Mouse (Mus musculus) liver, embryonic 11.5 days (tissue): ENCODE measurements around the gene Mrpl41. TPM values are rescaled to one million over a fixed set of nuclear protein-coding genes. Genes with fewer than 3 reads are reported as not detected.
"Not testable (repeated sequence)": the region's sequence is repeated elsewhere in the genome, so short reads cannot be mapped to it uniquely, and the experiment has no call there.

ENCODE experiments used
- ATAC-seq: fragments of 200-750 bp; cut with Nextera tagmentation; replicated peaks from 2 replicates; pipeline ENCODE4 v1.8.0; 2017; ENCODE audit warnings: moderate number of reproducible peaks, mild to moderate bottlenecking, moderate TSS enrichment, moderate library complexity; ENCODE audit not compliant: low FRiP score
- DNase-seq: peaks from one replicate; pipeline ENCODE4 v3.0.0-alpha.2; 2017; ENCODE audit warnings: low spot score
- H3K27ac ChIP-seq: fragments of 300-500 bp; sonication (generic); 2 replicates; pipeline ENCODE4 v1.5.1; 2014; ENCODE audit warnings: mild to moderate bottlenecking, low read depth, low read length, control low read depth
- H3K27me3 ChIP-seq: fragments of 300-500 bp; sonication (generic); replicated peaks from 2 replicates; pipeline ENCODE4 v1.6.1; 2014; ENCODE audit warnings: low read length, mixed read lengths; ENCODE audit not compliant: control insufficient read depth, insufficient read depth
- H3K36me3 ChIP-seq: fragments of 300-500 bp; sonication (generic); 2 replicates; pipeline ENCODE4 v1.6.1; 2014; ENCODE audit warnings: mild to moderate bottlenecking, low read length, moderate library complexity, mixed read lengths; ENCODE audit not compliant: control insufficient read depth, insufficient read depth
- H3K4me1 ChIP-seq: fragments of 300-500 bp; sonication (generic); replicated peaks from 2 replicates; pipeline ENCODE4 v1.6.1; 2014; ENCODE audit warnings: low read length, mixed read lengths; ENCODE audit not compliant: control insufficient read depth, insufficient read depth
- H3K4me2 ChIP-seq: fragments of 300-500 bp; sonication (generic); 2 replicates; pipeline ENCODE4 v1.6.1; 2014; ENCODE audit warnings: mild to moderate bottlenecking, control low read depth, moderate library complexity
- H3K4me3 ChIP-seq: fragments of 300-500 bp; sonication (generic); 2 replicates; pipeline ENCODE4 v1.5.1; 2014; ENCODE audit warnings: low read depth, low read length, control low read depth
- H3K9ac ChIP-seq: fragments of 300-500 bp; sonication (generic); 2 replicates; pipeline ENCODE4 v1.6.1; 2014; ENCODE audit warnings: low read depth, low read length, control low read depth
- H3K9me3 ChIP-seq: fragments of 300-500 bp; sonication (generic); 2 replicates; pipeline ENCODE4 v1.6.1; 2016; ENCODE audit warnings: low read length, inconsistent platforms, mixed read lengths; ENCODE audit not compliant: control insufficient read depth
- WGBS: fragments of 180-500 bp; shearing (Covaris S2); extraction: QIAGEN DNeasy Blood & Tissue Kit; methylation state at CpG from one replicate; pipeline ENCODE4 v1.1.7; 2014; 5-methylcytosine and 5-hydroxymethylcytosine counted together
- polyA plus RNA-seq: library from polyadenylated mRNA; unstranded; fragments of >200 nt; fragmentation: Nextera tagmentation; extraction: Ambion mirVana; gene quantifications from 2 replicates; pipeline ENCODE4 v1.2.1, GENCODE M21; 2014

The Mrpl41 gene
- polyA plus RNA-seq, 1 experiment from 2014 or later, result 158 TPM

DNA sequence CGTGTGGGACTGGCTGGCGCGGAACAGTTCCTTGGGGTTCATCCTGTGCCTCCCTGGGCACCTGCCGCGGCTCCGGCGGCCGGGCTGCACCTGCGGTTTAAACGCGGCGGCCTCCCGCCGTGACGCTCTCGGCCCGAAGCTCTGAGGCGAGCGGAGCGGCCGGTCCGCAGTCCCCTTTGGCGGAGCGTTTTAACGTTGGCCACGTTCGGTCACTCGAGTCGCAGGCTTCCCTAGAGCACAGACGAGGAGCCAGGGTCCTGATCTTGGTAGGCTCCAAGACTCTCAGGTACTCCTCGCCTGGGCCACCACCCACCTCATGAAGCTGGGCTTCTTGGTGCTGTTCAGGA is 24.7 kb downstream of the Mrpl41 start:
- Histone ChIP-seq H3K4me1 (peaks cover 29% of the 10 kb centered on the region), H3K27ac (peak overlapping the region; percentile 77)
- DNase-seq, result no peak

DNA sequence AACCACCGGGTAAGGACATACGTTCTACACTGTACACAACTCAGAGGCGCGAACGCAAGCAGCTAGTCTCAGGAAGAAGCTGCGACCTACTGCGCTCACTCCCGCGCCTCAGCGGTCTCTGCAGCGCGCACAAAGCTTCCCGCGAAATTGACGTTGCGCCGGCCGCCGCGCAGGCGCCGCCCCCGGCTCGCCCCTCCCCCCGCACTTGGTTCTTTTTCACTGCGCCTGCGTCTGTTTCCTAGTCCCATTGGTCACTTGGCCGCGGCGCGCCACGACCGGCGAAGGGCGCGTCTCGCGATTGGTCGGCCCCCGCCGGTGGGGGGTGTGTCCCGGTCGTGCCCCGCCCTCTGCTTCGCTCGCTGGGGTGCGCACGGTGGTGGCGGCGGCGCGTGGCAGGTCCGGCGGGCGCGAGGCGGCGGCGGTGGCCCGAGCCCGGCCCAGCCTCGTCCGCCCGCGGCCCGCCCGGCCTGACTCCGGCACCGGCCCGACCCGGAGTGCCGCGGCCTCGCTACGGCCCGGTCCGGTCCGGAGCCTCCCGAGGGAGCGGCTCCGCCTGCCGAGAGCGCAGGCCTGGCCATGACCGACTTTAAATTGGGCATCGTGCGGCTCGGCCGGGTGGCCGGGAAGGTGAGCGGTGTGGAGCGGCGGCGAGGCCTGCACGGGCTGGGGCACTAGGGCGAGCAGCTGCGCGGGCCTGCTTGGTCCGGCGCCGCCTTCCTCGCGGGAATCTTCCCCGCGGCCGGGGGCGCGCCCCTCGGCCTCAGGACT is 25.3 kb downstream of the Mrpl41 start, which contains the start of gene Zmynd19:
Gene Zmynd19 (plus strand): TSS at position 372 of the 768 bp plus-strand sequence.
- Histone ChIP-seq H3K4me2 (peak within 1 kb of the TSS; percentile 98), H3K4me1 (peaks cover 27% of the 10 kb centered on the region), H3K36me3 (peaks cover 16% of the 10 kb centered on the region), H3K27me3 (no peaks in the 10 kb centered on the region), H3K27ac (peak within 1 kb of the TSS; percentile 77), H3K9me3 (no peaks in the 10 kb centered on the region), H3K9ac (peak within 1 kb of the TSS; percentile 99), H3K4me3 (peak within 1 kb of the TSS; percentile 99)
- under 1% methylated on average over 97 of the region's 108 CpGs for WGBS
- DNase-seq (peak; percentile 96), ATAC-seq (peak; percentile 95)

More for the DNA sequence above, 24.7 kb downstream of the Mrpl41 start:
- Histone ChIP-seq H3K4me2 (peak overlapping the region; percentile 98), H3K9ac (peak overlapping the region; percentile 99), H3K4me3 (peak overlapping the region; percentile 99), H3K36me3 (peaks cover 21% of the 10 kb centered on the region), H3K9me3 (no peaks in the 10 kb centered on the region), H3K27me3 (no peaks in the 10 kb centered on the region)
- no peak for ATAC-seq
- WGBS, result under 1% methylated on average over 31 of the region's 31 CpGs

DNA sequence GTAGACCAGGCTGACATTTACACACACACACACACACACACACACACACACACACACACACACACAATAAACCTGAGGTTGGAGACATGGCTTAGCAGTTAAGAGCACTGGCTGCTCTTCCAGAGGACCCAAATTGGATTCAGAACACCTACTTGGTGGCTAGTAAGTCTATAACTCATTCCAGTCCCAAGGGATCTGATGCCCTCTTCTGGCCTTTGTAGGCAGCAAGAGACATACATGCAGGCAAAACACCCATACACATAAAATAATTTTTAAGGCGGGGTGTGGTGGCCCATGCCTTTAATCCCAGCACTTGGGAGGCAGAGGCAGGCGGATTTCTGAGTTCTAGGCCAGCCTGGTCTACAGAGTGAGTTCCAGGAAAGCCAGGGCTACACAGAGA is 30.6 kb downstream of the Mrpl41 start:
- not testable (repeated sequence) for H3K4me1 ChIP-seq, ATAC-seq, H3K4me3 ChIP-seq, H3K9me3 ChIP-seq, DNase-seq, H3K4me2 ChIP-seq, H3K36me3 ChIP-seq, H3K27me3 ChIP-seq, H3K27ac ChIP-seq, H3K9ac ChIP-seq
- WGBS, result 45% methylated on average over 2 of the region's 2 CpGs

DNA sequence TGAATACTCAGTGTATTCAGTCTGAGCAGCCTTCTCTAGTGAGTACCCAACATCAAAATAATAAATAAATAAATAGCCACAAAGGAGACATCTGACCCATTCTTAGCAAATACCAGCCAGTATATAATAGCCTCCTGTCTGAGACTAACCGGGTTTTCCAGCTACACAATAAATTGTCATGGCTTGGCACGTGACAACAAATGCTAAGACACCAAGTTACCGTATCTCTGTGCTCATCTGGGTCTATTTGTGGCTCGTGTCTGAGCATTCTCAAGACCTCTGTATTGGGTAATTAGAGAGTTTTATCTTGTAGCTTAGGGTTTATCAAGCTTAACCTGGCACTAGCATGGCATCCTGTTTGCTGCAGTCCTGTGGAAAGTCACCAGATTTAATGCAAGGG is 32.8 kb downstream of the Mrpl41 start:
- no peak for DNase-seq
- Histone ChIP-seq H3K4me1 (no peaks in the 10 kb centered on the region), H3K4me3 (no peak overlapping the region), H3K36me3 (no peaks in the 10 kb centered on the region), H3K27ac (no peak overlapping the region), H3K4me2 (no peak overlapping the region), H3K27me3 (no peaks in the 10 kb centered on the region), H3K9me3 (no peaks in the 10 kb centered on the region), H3K9ac (no peak overlapping the region)
- no peak for ATAC-seq
- WGBS, result 62% methylated on average over 4 of the region's 4 CpGs

DNA sequence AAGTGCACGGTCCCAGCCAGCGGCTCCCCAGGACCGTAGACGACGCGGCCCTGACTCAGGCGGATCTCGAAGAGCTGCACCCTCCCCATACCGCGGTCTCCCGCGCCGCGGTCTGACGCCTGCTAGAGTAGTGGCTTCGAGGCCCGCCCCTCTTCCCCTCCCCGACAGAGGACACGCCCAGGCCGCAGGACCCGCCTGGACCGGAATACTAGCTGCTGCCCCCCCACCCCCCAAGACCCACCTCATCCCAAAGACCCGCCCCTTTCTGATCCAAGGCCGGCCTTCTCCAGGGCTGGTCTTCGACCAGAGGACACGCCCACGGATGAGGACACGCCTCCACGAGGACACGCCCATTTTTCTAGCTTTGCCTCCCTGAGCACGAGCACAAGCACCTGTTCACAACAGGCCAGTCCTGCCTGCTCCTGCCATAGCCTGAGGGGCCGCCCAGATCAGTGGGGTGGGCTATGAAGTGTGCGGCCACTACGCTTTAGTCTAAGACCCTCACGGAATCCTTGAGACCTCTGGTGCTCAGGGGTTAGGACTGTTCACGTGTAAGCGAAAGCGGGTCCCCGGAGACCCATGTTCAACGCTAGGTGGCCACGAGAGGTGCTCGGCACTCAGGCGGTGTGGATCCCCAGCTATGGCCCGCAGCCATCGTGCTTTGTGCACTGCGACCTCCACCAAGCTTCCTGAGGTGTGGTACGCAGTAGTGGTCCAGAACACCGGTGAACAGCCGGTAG is 39.7 kb downstream of the Mrpl41 start, which contains the start of gene Arrdc1:
Gene Arrdc1 (minus strand): TSS at position 196 of the 740 bp plus-strand sequence.
- Histone ChIP-seq H3K27ac (peak within 1 kb of the TSS; percentile 79), H3K4me2 (peak within 1 kb of the TSS; percentile 99), H3K4me3 (peak within 1 kb of the TSS; percentile 83), H3K27me3 (0 out of 2 replicates have a peak, but pooled peaks cover 3% of the 10 kb centered on the region), H3K9me3 (no peaks in the 10 kb centered on the region), H3K9ac (peak within 1 kb of the TSS; percentile 88), H3K4me1 (peaks cover 6% of the 10 kb centered on the region), H3K36me3 (no peaks in the 10 kb centered on the region)
- peak; percentile 91 for ATAC-seq
- DNase-seq, result peak; percentile 90
- WGBS, result under 1% methylated on average over 49 of the region's 49 CpGs

DNA sequence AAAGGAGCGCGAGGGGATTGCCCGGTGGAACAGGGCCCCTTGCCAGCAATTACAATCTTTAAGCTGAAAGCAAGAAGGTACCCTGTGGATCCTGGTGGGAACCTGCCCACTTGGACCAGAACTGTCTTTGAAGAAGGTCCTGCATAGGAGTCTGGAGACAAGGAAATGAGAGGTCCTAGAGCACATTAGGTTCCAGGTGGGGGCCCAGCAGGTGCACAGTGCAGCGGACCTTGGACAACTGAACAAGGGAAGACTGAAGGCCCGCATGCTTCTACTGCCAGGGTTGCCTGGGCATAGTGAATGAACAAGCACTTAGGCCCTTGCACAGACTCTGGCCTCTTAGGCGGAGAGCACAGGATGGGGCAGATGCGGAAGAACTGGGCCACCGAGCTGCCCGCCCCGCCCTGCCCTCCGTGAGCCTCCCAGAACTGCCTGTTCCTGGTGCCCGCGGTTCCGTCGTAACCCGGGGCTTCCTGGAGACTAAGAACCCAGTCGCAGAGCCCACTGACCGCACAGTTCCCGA is 40.4 kb downstream of the Mrpl41 start:
- Histone ChIP-seq H3K36me3 (no peaks in the 10 kb centered on the region), H3K9me3 (no peaks in the 10 kb centered on the region), H3K9ac (peak overlapping the region; percentile 88), H3K4me2 (peak overlapping the region; percentile 99), H3K4me1 (peaks cover 6% of the 10 kb centered on the region), H3K27ac (peak overlapping the region; percentile 79), H3K4me3 (peak overlapping the region; percentile 83), H3K27me3 (0 out of 2 replicates have a peak, but pooled peaks cover 3% of the 10 kb centered on the region)
- 5% methylated on average over 19 of the region's 19 CpGs for WGBS
- ATAC-seq (peak; percentile 71), DNase-seq (no peak)

DNA sequence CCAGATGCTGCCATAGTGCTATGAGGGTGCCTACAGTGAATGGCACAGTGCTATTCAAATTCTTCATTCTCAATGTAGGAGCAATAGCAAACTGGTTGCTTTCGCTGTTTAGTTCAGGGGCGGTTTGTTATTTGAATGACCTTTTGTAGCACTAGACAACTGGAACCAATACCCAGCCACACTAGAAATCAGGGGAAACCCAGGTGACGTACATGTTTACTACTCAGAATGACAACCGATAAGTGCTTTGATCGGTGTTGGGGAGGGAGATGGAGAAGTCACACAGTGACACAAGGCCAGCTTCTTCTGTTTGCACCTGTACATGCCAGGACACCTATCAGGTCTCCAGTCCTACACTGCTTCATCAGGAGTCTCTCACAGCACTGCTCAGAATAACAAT is 45.3 kb downstream of the Mrpl41 start:
- no peak for DNase-seq
- no peak for ATAC-seq
- H3K36me3 ChIP-seq, result 0 out of 2 replicates have a peak, but pooled peaks cover 2% of the 10 kb centered on the region
- H3K4me1 ChIP-seq, result peaks cover 6% of the 10 kb centered on the region
- no peak overlapping the region for H3K4me2 ChIP-seq
- H3K9ac ChIP-seq, result no peak overlapping the region
- no peak overlapping the region for H3K4me3 ChIP-seq
- H3K9me3 ChIP-seq, result no peaks in the 10 kb centered on the region
- WGBS, result 86% methylated on average over 5 of the region's 5 CpGs
- no peak overlapping the region for H3K27ac ChIP-seq
- H3K27me3 ChIP-seq, result 0 out of 2 replicates have a peak, but pooled peaks cover 3% of the 10 kb centered on the region

DNA sequence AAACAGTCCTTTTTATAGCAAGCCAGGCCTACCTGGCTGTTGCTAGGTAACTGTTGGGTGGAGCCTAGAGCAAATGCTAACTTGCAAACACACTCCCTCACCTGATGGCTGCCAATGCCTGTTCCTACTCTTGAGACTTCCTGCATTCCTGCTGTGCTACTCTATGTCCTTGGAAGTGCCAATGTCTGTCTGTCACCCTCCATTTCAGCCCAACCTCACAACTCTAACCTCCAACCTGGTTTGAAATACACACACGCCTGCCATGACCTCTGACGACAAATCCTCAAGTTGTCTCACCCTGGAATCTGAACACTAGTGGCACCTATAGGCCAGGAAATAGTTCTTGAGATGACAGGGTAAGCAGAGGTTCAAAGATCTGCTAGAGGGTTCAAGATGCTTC is 45.8 kb downstream of the Mrpl41 start:
- ATAC-seq (no peak), DNase-seq (no peak)
- no peak overlapping the region for H3K4me2 ChIP-seq
- H3K9me3 ChIP-seq, result no peaks in the 10 kb centered on the region
- no peak overlapping the region for H3K4me3 ChIP-seq
- no peak overlapping the region for H3K27ac ChIP-seq
- H3K27me3 ChIP-seq, result 0 out of 2 replicates have a peak, but pooled peaks cover 3% of the 10 kb centered on the region
- H3K36me3 ChIP-seq, result 0 out of 2 replicates have a peak, but pooled peaks cover 2% of the 10 kb centered on the region
- peaks cover 2% of the 10 kb centered on the region for H3K4me1 ChIP-seq
- 70% methylated on average over 2 of the region's 2 CpGs for WGBS
- H3K9ac ChIP-seq, result no peak overlapping the region
